Mouse (Mus musculus) heart, postnatal 0 days (tissue): ENCODE data around the gene Cers5. TPM values are rescaled to one million over a fixed set of nuclear protein-coding genes. Genes with fewer than 3 reads are reported as not detected.
"Not testable (repeated sequence)": the region's sequence is repeated elsewhere in the genome, so short reads cannot be mapped to it uniquely, and the experiment has no call there.

Experiments used
- ATAC-seq: fragments of 200-750 bp; cut with Nextera tagmentation; 2 replicates; pipeline ENCODE4 v1.8.0; 2017; ENCODE audit warnings: low read depth, moderate number of reproducible peaks, moderate library complexity; ENCODE audit not compliant: insufficient read depth
- DNase-seq: peaks from one replicate; pipeline ENCODE4 v3.0.0-alpha.2; 2016; ENCODE audit warnings: low spot score
- H3K27ac ChIP-seq: fragments of 300-500 bp; sonication (generic); 2 replicates; pipeline ENCODE4 v1.5.1; 2014; ENCODE audit warnings: low read depth, mild to moderate bottlenecking
- H3K27me3 ChIP-seq: fragments of 300-500 bp; sonication (generic); 2 replicates; pipeline ENCODE4 v1.6.1; 2014; ENCODE audit warnings: low read length, mixed read lengths; ENCODE audit not compliant: control insufficient read depth, insufficient read depth
- H3K36me3 ChIP-seq: fragments of 300-500 bp; sonication (generic); replicated peaks from 2 replicates; pipeline ENCODE4 v1.6.1; 2014; ENCODE audit warnings: low read length, mixed read lengths; ENCODE audit not compliant: control insufficient read depth, insufficient read depth
- H3K4me1 ChIP-seq: fragments of 300-500 bp; sonication (generic); 2 replicates; pipeline ENCODE4 v1.6.1; 2014; ENCODE audit warnings: antibody characterized with exemption; ENCODE audit not compliant: control insufficient read depth, insufficient read depth
- H3K4me2 ChIP-seq: fragments of 300-500 bp; sonication (generic); 2 replicates; pipeline ENCODE4 v1.6.1; 2014; ENCODE audit warnings: low read depth, mild to moderate bottlenecking, low read length, moderate library complexity
- H3K4me3 ChIP-seq: fragments of 300-500 bp; sonication (generic); 2 replicates; pipeline ENCODE4 v1.5.1; 2014; ENCODE audit warnings: low read depth, low read length
- H3K9ac ChIP-seq: fragments of 300-500 bp; sonication (generic); replicated peaks from 2 replicates; pipeline ENCODE4 v1.6.1; 2014; ENCODE audit warnings: low read depth, low read length, mixed read lengths
- H3K9me3 ChIP-seq: fragments of 300-500 bp; sonication (generic); replicated peaks from 2 replicates; pipeline ENCODE4 v1.6.1; 2016; ENCODE audit warnings: low read length; ENCODE audit not compliant: control insufficient read depth
- CTCF ChIP-seq: IDR thresholded peaks from 2 replicates; pipeline ENCODE4 v1.5.1; 2016; ENCODE audit warnings: antibody characterized with exemption, control low read depth, low read depth
- EP300 ChIP-seq: IDR thresholded peaks from 2 replicates; pipeline ENCODE4 v1.6.1; 2016; ENCODE audit warnings: antibody characterized with exemption, low read depth
- WGBS: fragments of 180-500 bp; shearing (Covaris S2); extraction: QIAGEN DNeasy Blood & Tissue Kit; methylation state at CpG from one replicate; pipeline ENCODE4 v1.1.7; 2014; 5-methylcytosine and 5-hydroxymethylcytosine counted together
- polyA plus RNA-seq: library from polyadenylated mRNA; unstranded; fragments of >200 nt; fragmentation: Nextera tagmentation; extraction: Ambion mirVana; gene quantifications from 2 replicates; pipeline ENCODE4 v1.2.1, GENCODE M21; 2015
- total RNA-seq: library from RNA; depleted of rRNA; stranded (reverse); fragments of >200 nt; gene quantifications from 2 replicates; pipeline ENCODE4 v1.2.3, GENCODE M21; 2014; ENCODE audit warnings: low replicate concordance

The Cers5 gene
- total and polyA plus RNA-seq, 2 experiments from 2014 or later: 37.4 to 58.7 TPM

- peaks cover 36% of the 10 kb centered on the region for H3K36me3 ChIP-seq
- DNase-seq (peak; percentile 83), ATAC-seq (peak; percentile 64)
- WGBS: 16% methylated on average over 7 of the region's 7 CpGs
- peak overlapping the region; percentile 70 for H3K4me2 ChIP-seq
- H3K9me3 ChIP-seq: no peaks in the 10 kb centered on the region
- H3K4me3 ChIP-seq: peak overlapping the region; percentile 26
- TF ChIP-seq EP300 (no peak), CTCF (no peak)
- peak overlapping the region; percentile 36; the same call in 1 of the 2 replicates for H3K9ac ChIP-seq
- H3K27ac ChIP-seq: peak overlapping the region; percentile 99
- peaks cover 31% of the 10 kb centered on the region for H3K4me1 ChIP-seq
- H3K27me3 ChIP-seq: no peaks in the 10 kb centered on the region
These were observed 67.8 kb downstream of the Cers5 start for GRCm38 (mm10) chr15:99704881-99705280.

GRCm38 (mm10) chr15:99704041-99704681 lies 68.5 kb downstream of the Cers5 start:
- Histone ChIP-seq H3K9me3 (no peaks in the 10 kb centered on the region), H3K27me3 (no peaks in the 10 kb centered on the region), H3K4me3 (peak overlapping the region; percentile 26), H3K27ac (peak overlapping the region; percentile 99), H3K4me2 (peak overlapping the region; percentile 70), H3K4me1 (peaks cover 31% of the 10 kb centered on the region), H3K9ac (peak overlapping the region; percentile 36), H3K36me3 (peaks cover 29% of the 10 kb centered on the region)
- WGBS: 26% methylated on average over 23 of the region's 23 CpGs
- TF ChIP-seq EP300: no peak
- no peak for TF ChIP-seq CTCF
- ATAC-seq (peak; percentile 4; the same call in 1 of the 2 replicates), DNase-seq (no peak)

GRCm38 (mm10) chr15:99703676-99704040 lies 69.0 kb downstream of the Cers5 start:
- peak overlapping the region; percentile 34; the same call in 1 of the 2 replicates for H3K9ac ChIP-seq
- 46% methylated on average over 5 of the region's 5 CpGs for WGBS
- DNase-seq: no peak
- TF ChIP-seq EP300: no peak
- no peak for TF ChIP-seq CTCF
- peaks cover 31% of the 10 kb centered on the region for H3K4me1 ChIP-seq
- ATAC-seq: no peak
- no peaks in the 10 kb centered on the region for H3K9me3 ChIP-seq
- H3K4me2 ChIP-seq: peak overlapping the region; percentile 70
- no peaks in the 10 kb centered on the region for H3K27me3 ChIP-seq
- H3K27ac ChIP-seq: peak overlapping the region; percentile 99
- H3K36me3 ChIP-seq: peaks cover 24% of the 10 kb centered on the region
- no peak overlapping the region; the same call in 1 of the 2 replicates for H3K4me3 ChIP-seq

- 67% methylated on average over 9 of the region's 9 CpGs for WGBS
- Histone ChIP-seq H3K27ac (peak overlapping the region; percentile 99), H3K9me3 (no peaks in the 10 kb centered on the region), H3K4me2 (peak overlapping the region; percentile 70), H3K4me3 (peak overlapping the region; percentile 96), H3K36me3 (peaks cover 19% of the 10 kb centered on the region), H3K9ac (peak overlapping the region; percentile 97), H3K27me3 (no peaks in the 10 kb centered on the region), H3K4me1 (peaks cover 31% of the 10 kb centered on the region)
- DNase-seq (no peak), ATAC-seq (no peak)
- no peak for TF ChIP-seq EP300
- TF ChIP-seq CTCF: no peak
These were observed 69.6 kb downstream of the Cers5 start for GRCm38 (mm10) chr15:99703104-99703503.

GRCm38 (mm10) chr15:99701999-99702900 lies 70.4 kb downstream of the Cers5 start, which contains the start of gene Smarcd1:
Smarcd1 (plus strand) TSS chr15:99702129.
- H3K36me3 ChIP-seq: peaks cover 10% of the 10 kb centered on the region
- H3K27ac ChIP-seq: peak within 1 kb of the TSS; percentile 99
- peak within 1 kb of the TSS; percentile 97 for H3K9ac ChIP-seq
- ATAC-seq (peak; percentile 87), DNase-seq (peak; percentile 94)
- H3K27me3 ChIP-seq: no peaks in the 10 kb centered on the region
- H3K4me3 ChIP-seq: peak within 1 kb of the TSS; percentile 96
- no peaks in the 10 kb centered on the region for H3K9me3 ChIP-seq
- peak within 1 kb of the TSS; percentile 70 for H3K4me2 ChIP-seq
- peaks cover 31% of the 10 kb centered on the region for H3K4me1 ChIP-seq
- TF ChIP-seq EP300 (peak; percentile 57; the same call in 1 of the 2 replicates), CTCF (peak; percentile 83)
- WGBS: under 1% methylated on average over 62 of the region's 71 CpGs

- Histone ChIP-seq H3K4me1 (peaks cover 31% of the 10 kb centered on the region), H3K9ac (peak overlapping the region; percentile 97), H3K27ac (peak overlapping the region; percentile 99), H3K4me3 (peak overlapping the region; percentile 96), H3K4me2 (peak overlapping the region; percentile 70)
- not testable (repeated sequence) for H3K9me3 ChIP-seq, H3K36me3 ChIP-seq, ATAC-seq, DNase-seq, H3K27me3 ChIP-seq
- WGBS: 39% methylated on average over 16 of the region's 16 CpGs
These were observed 71.1 kb downstream of the Cers5 start for GRCm38 (mm10) chr15:99701640-99701998.
